ENCODE assay signal across 21 mouse cellular contexts in genomic region chr5:21961796-21962195, GRCm38 (mm10).
A peak's percentile ranks its signal among the peaks of the same experiment; 100 is the strongest.
DNase-seq lines count a peak whose midpoint lies in the region; ATAC-seq and TF ChIP-seq lines count a peak whose summit lies in the region.
"Had no signal": no experiment of that assay in that cellular context is flagged by ENCODE, and none has a peak within 500 bp of the region (broad histone marks: within the 10 kb centered on the region; RNA-seq: fewer than 3 reads in every experiment).

No protein-coding gene starts in this region.

- no peak overlapping the region for H3K9ac ChIP-seq in kidney, embryonic 14.5 days (ENCODE audit: low read depth, low read length)
- H3K9ac ChIP-seq in forebrain, embryonic 15.5 days (replicated peaks), result no peak overlapping the region
- H3K9ac ChIP-seq: embryonic facial prominence, embryonic 12.5 days; heart, embryonic 12.5 days; hindbrain, embryonic 14.5 days had no signal

- H3K4me1 ChIP-seq in kidney, embryonic 14.5 days (ENCODE audit: control insufficient read depth, insufficient read depth, low read length), result no peaks in the 10 kb centered on the region
- peaks cover 3% of the 10 kb centered on the region; the same call in 1 of the 2 replicates for H3K4me1 ChIP-seq in kidney, adult 2 months (ENCODE audit: control insufficient read depth, insufficient read depth, low read length)
- H3K4me1 ChIP-seq in forebrain, embryonic 15.5 days, result no peaks in the 10 kb centered on the region
- no peaks in the 10 kb centered on the region for H3K4me1 ChIP-seq in limb, embryonic 10.5 days
- H3K4me1 ChIP-seq: embryonic facial prominence, embryonic 12.5 days; heart, embryonic 12.5 days; hindbrain, embryonic 10.5 days had no signal

- WGBS in kidney, embryonic 14.5 days, result 100% methylated on average over 1 of the region's 1 CpGs
- 73% methylated on average over 1 of the region's 1 CpGs for WGBS in kidney, adult 2 months
- WGBS in forebrain, embryonic 15.5 days, result 100% methylated on average over 1 of the region's 1 CpGs
- 98% methylated on average over 1 of the region's 1 CpGs for WGBS in limb, embryonic 10.5 days

- DNase-seq in kidney, adult 11 months, result peak; percentile 57
- DNase-seq in kidney, adult 2 months, result peak; percentile 58
- peak; percentile 43 for DNase-seq in kidney, postnatal 10 days
- no peak for DNase-seq in left cerebral cortex, postnatal 14 days (ENCODE audit: low spot score in 2 of 2)
- DNase-seq in limb, embryonic 10.5 days (ENCODE audit: low spot score), result no peak
- DNase-seq: adrenal gland, postnatal 14 days; B cell, adult 2 months; cerebellum, adult 11-12 months; cerebellum, adult 9-10 months; cerebellum, postnatal 25 days; gastrocnemius, postnatal 10 days; heart, adult 18-20 months had no signal

- no peaks in the 10 kb centered on the region for H3K36me3 ChIP-seq in kidney, embryonic 14.5 days (ENCODE audit: control insufficient read depth, insufficient read depth, low read length)
- no peaks in the 10 kb centered on the region for H3K36me3 ChIP-seq in kidney, adult 2 months (ENCODE audit: control insufficient read depth, insufficient read depth, low read length)
- no peaks in the 10 kb centered on the region for H3K36me3 ChIP-seq in forebrain, embryonic 15.5 days
- no peaks in the 10 kb centered on the region for H3K36me3 ChIP-seq in limb, embryonic 10.5 days
- H3K36me3 ChIP-seq: embryonic facial prominence, embryonic 12.5 days; heart, embryonic 12.5 days; hindbrain, embryonic 10.5 days had no signal

- intact Hi-C loops in left cerebral cortex, postnatal 14 days (cut with DNase I), result no loop called here

- H3K27ac ChIP-seq in kidney, embryonic 14.5 days (ENCODE audit: low read depth, low read length), result no peak overlapping the region
- peak overlapping the region; percentile 37; the same call in 1 of the 2 replicates for H3K27ac ChIP-seq in kidney, adult 2 months (ENCODE audit: insufficient read depth, low read depth, low read length)
- H3K27ac ChIP-seq in forebrain, embryonic 15.5 days (replicated peaks), result no peak overlapping the region
- H3K27ac ChIP-seq in limb, embryonic 10.5 days, result no peak overlapping the region
- H3K27ac ChIP-seq: embryonic facial prominence, embryonic 12.5 days; hindbrain, embryonic 10.5 days; hindbrain, embryonic 14.5 days had no signal

- ATAC-seq in kidney, embryonic 14.5 days (ENCODE audit: low FRiP score, low TSS enrichment), result no peak
- no peak for ATAC-seq in forebrain, embryonic 15.5 days (replicated peaks)
- ATAC-seq: activated CD4-positive, CD25-positive, alpha-beta regulatory T cell, adult 4 months; CD4-positive, CD25-positive, alpha-beta regulatory T cell, adult 4 months; forebrain, embryonic 16.5 days had no signal

- no peak for TF ChIP-seq CTCF in kidney, adult 2 months (conservative IDR thresholded peaks at IDR 0.05; ENCODE audit: insufficient read depth, insufficient read length, low read depth, low read length)

- no peaks in the 10 kb centered on the region for H3K9me3 ChIP-seq in kidney, embryonic 14.5 days (ENCODE audit: control insufficient read depth, low read length)
- no peaks in the 10 kb centered on the region for H3K9me3 ChIP-seq in forebrain, embryonic 15.5 days
- no peaks in the 10 kb centered on the region for H3K9me3 ChIP-seq in limb, embryonic 10.5 days (replicated peaks)
- H3K9me3 ChIP-seq: embryonic facial prominence, embryonic 12.5 days; heart, embryonic 12.5 days; hindbrain, embryonic 10.5 days had no signal

- no peak overlapping the region for H3K4me3 ChIP-seq in kidney, embryonic 14.5 days (ENCODE audit: low read length)
- no peak overlapping the region for H3K4me3 ChIP-seq in kidney, adult 2 months (ENCODE audit: insufficient read depth, low read depth, low read length)
- H3K4me3 ChIP-seq in forebrain, embryonic 15.5 days, result no peak overlapping the region
- H3K4me3 ChIP-seq in limb, embryonic 10.5 days, result no peak overlapping the region
- H3K4me3 ChIP-seq: embryonic facial prominence, embryonic 12.5 days; heart, embryonic 12.5 days; hindbrain, embryonic 10.5 days had no signal

- H3K27me3 ChIP-seq in kidney, embryonic 14.5 days (ENCODE audit: control insufficient read depth, insufficient read depth, low read length), result no peaks in the 10 kb centered on the region
- no peaks in the 10 kb centered on the region for H3K27me3 ChIP-seq in kidney, adult 2 months (replicated peaks; ENCODE audit: control insufficient read depth, insufficient read depth, low read length)
- no peaks in the 10 kb centered on the region; the same call in 1 of the 2 replicates for H3K27me3 ChIP-seq in forebrain, embryonic 15.5 days
- no peaks in the 10 kb centered on the region for H3K27me3 ChIP-seq in limb, embryonic 10.5 days (ENCODE audit: low read depth, poor library complexity, severe bottlenecking)
- H3K27me3 ChIP-seq: embryonic facial prominence, embryonic 12.5 days; heart, embryonic 12.5 days had no signal

- no peak overlapping the region for H3K4me2 ChIP-seq in kidney, embryonic 14.5 days (replicated peaks; ENCODE audit: low read depth, low read length)
- no peak overlapping the region for H3K4me2 ChIP-seq in forebrain, embryonic 15.5 days (replicated peaks)
- H3K4me2 ChIP-seq: embryonic facial prominence, embryonic 12.5 days; heart, embryonic 12.5 days; hindbrain, embryonic 14.5 days had no signal

- TF ChIP-seq POLR2A in kidney, adult 2 months (IDR thresholded peaks at IDR 0.05; ENCODE audit: low read depth, low read length), result no peak

Comparison
In these comparisons a context has a peak if more than half of its experiments do, and no peak if none do; other contexts are left out.
1. DNase-seq: peak in kidney, adult 11 months (single experiment), kidney, adult 2 months (single experiment) and kidney, postnatal 10 days (single experiment); none in left cerebral cortex, postnatal 14 days (0 of 2) and limb, embryonic 10.5 days (single experiment).